Mouse (Mus musculus) hematopoietic stem cell, adult 5-6 weeks (primary cell): ENCODE results near the gene Tomm40l. TPM values are rescaled to one million over a fixed set of nuclear protein-coding genes. Genes with fewer than 3 reads are reported as not detected.

ENCODE experiments used
- ATAC-seq, 2 experiments: fragments of 125-278 bp in 1 of 2; replicated peaks in 1 of 2; 2 replicates each; pipeline ENCODE4 v1.8.0; 2016 to 2017; ENCODE audit warnings: inconsistent platforms in 2 of 2, mild to moderate bottlenecking in 2 of 2, moderate number of reproducible peaks in 2 of 2, low read depth in 1 of 2, moderate TSS enrichment in 1 of 2; ENCODE audit not compliant: low FRiP score in 2 of 2, poor library complexity in 2 of 2, severe bottlenecking in 2 of 2, insufficient read depth in 1 of 2, low TSS enrichment in 1 of 2
- total RNA-seq: library from RNA; stranded (forward); fragments of 172-1452, 232-1000 nt; gene quantifications from 2 replicates; pipeline ENCODE4 v1.2.3, GENCODE M21; 2017

Gene Tomm40l
- total RNA-seq, 1 experiment from 2014 or later: 25.0 TPM

DNA sequence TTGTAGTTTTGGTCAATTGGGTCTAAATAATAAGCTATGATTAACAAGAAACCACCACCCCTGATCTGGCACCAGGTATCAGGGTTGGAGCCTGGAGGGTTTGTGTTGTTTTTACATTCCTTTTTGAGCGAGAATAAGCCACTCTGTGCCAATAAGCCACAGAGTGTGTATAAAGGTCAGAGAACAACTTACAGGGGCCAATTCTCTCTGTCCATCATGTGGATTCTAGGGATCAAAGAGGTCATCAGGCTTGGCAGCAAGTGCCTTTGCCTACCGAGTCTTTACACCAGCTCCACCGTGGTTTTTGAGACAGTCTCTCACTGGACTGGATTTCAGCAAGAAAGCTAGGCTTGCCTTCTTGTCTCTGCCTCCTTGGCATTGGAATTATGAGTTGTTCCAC lies 9.5 kb downstream of the Tomm40l start:
- no peak for ATAC-seq

DNA sequence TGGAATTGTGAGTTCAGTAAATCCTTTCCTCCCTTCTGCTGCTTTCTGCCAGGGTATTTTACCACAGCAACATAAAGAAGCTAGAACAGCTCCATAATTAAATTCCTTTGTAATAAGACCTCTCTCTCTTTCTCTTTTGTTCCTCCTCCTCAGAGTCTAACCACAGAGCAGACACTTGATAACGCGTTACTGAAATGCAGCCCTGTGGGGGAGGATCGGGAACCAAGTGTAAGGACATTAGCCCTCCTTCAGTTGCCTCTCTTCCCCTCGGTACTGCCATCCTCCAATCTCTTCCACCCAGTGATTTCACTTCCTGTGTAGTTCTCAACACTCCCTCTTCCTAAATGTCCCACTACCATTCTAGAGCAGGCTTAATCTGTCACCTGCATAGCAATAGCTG lies 12.9 kb downstream of the Tomm40l start:
- ATAC-seq: no peak; a peak in 1 of 4 replicates

DNA sequence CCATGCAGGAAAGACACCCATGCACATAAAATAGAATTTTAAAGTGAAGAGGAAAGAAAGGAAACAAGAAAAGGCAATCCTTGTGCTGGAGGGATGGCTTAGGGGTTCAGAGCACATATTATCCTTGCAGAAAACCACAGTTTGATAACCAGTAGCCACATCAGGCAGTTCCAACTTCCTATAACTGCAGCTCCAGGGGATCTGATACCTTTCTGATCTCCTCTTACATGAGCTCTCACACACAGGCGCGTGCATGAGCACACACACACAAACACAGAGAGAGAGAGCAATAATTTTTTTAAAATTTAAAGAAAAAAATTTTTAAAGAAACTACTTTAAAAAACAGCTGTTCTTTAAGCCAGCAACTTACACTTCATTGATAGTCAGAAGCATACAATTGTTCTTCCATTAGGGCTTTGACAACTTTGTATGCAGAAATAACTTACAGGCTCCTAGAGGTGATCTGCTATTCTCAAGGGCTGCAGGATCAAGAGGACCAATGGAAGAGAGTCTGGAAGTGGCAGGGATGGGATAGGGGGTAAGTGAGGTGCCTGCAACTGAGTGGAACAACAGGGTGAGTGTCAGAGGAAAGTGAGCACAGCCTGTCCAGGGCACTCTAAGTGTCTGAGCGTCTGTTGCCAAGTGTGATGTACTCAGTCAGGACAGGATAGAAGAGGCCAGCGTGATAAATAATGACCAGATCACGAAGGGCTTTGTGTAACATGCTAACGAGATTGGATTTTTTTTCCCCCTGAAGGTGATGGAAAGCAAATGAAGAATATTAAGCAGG lies 16.4 kb downstream of the Tomm40l start:
- ATAC-seq: no peak

DNA sequence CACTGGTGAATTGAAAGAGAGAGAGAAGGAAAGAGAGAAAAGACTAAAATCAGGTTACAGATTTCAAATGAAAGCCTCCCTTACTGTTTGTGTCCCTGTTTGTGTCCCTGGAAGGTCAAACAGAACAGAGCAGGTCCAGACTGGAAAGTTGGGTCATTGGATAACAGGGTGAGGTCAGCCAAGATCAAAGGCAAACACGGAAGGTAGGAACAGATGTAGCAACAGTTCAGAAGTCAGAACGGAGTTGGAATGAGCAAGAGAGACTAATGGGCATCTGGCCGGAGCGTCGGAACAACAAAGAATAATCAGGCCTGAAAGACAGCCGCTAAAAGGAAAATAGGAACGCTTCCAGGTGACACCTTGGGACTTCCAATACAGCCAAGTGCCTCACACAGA lies 18.1 kb downstream of the Tomm40l start:
- no peak for ATAC-seq

DNA sequence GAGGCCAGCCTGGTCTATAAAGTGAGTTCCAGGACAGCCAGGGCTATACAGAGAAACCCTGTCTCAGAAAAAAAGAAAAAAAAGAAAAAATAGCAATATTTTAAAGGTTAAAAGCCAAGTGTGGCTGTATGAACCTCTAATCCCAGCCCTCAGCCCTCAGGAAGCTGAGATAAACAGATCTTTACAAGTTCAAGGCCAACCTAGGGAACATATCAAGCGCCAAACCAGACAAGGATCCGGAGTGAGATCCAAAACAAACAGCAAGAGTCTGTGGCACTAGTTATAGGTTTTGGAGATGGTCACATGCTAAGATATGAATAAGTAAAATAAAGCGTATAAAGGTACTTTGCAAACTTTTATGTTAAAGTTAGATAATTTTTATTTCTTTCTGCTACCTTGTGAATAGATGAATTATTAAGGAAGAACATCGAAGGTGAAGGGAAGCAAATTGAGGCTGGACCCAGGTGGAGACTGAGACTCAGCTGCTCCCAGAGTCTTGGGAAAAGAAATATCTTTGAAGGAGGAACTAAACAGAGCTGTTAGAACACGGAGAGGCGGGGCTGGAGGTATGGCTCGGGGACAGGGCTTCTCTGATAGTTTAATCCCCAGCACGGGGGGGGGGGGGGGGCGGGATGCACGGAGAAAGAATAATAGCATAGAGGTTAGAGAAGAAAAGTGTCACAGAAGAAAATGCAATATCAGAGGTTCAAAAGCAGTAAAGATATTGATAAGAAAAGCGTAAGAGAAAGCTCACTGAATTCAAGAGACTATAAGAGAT lies 18.7 kb downstream of the Tomm40l start:
- no peak for ATAC-seq

DNA sequence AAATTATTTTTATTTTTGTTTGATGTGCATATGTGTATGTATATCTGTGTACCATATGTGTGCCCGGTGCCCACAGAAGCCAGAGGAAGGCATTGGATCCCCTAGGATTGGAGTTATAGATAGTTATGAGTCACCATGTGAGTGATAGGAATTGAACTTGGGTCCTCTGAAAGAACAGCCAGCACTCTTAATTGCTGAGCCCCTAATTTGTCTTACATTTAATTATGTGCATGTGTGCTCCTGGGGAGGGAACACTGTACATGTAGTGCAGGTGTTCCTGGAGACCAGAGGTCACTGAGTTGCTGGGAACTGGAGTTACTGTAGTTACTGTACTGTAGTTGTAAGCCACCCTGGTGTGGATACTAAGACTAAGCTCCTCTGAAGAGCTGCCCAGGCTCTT lies 21.5 kb downstream of the Tomm40l start:
- ATAC-seq: no peak

DNA sequence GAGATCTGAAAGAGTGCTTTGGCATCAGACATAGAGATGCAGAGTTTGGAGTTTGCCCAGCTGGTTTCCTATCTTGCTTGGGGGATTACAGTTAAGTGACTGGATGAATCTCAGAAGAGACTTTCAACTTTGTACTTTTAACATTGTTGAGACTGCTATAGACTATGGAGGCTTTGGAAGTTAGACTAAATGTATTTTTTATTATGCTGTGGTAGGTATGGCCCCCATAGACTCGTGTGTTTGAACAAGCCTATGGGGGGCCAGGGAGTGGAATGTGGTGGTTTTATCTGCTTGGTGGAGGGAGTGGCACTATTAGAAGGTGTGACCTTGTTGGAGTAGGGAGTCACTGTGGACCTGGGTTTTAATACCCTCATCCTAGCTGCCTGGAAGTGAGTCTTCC lies 22.8 kb downstream of the Tomm40l start:
- ATAC-seq: no peak

DNA sequence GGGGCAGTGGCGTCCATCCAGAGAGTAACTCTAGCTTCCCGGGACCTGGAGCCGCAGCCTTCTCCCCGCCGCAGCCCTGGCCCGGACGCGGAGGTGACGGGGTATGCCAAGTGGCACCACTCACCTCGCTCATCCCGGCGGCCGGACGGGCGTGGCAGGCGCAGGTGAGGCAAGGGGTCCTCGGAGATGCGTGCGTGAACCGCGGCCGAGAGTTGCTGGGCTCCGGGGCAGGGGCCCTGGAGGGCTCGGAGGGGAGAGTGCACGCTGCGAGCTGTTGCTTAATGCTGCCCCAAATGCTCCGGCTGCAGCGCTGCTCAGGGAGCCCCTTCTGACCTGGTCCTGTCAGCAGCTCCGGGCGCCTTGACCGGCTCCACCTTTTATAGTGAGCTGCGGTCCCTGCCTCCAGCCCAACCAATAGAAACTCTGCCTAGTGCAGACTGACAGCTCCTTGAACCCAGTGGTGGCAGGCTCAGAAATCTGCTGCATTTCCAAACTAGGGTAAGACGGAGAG lies 26.4 kb downstream of the Tomm40l start, which contains the start of gene Pcp4l1:
Gene Pcp4l1 (minus strand): TSS at position 382 of the 511 bp plus-strand sequence.
- peak; percentile 97 to 99 for ATAC-seq

DNA sequence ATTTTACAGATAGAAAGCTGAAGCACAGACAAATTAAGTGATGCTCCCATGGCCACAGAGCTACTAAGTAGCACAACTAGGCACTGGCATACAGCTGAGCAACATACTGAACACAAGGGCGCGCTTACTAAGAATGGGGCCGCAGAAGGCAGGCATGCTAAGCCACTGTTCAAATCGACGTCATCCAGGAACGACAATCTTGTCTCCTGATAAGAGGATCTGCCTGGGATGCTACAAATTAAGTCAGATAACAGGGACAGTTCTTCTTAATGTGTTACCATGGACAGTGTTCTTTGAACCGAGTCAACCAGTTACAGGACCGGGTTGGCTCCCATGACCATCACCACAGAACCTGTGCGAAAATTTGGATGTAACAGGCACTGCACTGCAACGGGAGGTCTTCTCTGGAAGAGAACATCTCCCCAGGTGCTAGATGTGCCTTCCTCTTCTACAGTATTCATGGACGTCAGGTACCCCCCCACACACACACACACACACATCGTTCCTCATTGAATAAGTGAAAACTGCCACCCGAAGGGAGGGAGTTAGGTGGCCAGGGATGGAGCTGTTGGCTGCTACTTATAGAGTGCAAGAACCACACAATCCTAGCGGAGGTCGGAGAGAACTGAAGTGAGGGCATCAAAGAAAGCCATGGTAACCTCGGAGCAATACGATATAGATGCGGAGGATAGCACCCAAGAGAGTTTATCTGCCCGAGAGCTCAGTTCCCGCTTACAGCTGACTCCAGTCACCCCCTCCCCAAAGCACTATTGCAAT lies 27.1 kb downstream of the Tomm40l start:
- ATAC-seq: 0 out of 4 replicates have a peak, but pooled peaks of 1 of the 2 experiments have one; percentile 33

DNA sequence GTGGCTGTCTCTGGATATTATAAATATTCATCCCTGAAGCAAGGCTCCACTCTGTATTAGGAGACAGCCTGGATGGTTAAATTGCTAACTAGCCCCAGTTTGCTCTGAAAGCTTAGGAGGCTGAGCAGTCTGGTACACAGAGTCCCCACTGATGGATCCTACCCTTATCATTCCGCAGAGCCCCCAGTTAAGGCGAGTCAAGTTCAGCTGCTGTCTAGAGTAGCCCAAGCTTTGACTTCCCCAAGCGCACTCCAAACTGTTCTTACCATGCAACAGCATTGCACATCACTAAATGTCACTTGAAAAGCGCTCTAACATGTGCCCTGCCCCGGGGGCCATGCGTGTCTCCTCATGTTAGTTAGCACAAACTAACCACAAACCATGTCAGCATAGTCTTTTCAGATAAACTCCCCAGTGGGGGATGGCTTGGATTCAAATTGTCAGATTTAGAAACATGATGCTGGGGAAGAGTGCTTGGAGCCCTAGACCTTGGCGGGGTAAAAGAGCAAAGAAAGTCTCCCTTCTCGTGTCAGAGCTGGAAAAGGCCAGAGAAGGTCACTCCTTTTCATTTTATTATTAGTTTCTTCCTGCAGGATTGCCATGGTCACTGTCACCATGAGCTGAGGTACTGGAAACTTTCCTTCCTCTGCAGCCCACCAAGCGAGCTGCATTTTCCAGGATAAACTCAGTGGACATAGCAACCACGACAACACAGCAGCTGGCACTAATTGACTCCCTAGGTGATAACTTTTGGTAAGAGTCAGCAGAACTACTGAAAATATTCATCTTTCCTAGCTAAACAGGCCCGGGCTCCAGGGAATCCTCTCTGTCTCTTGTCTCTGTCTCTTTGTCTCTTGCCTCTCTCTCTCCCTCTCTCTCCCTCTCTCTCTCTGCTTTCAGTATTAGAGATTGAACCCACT lies 28.1 kb downstream of the Tomm40l start:
- ATAC-seq: no peak

DNA sequence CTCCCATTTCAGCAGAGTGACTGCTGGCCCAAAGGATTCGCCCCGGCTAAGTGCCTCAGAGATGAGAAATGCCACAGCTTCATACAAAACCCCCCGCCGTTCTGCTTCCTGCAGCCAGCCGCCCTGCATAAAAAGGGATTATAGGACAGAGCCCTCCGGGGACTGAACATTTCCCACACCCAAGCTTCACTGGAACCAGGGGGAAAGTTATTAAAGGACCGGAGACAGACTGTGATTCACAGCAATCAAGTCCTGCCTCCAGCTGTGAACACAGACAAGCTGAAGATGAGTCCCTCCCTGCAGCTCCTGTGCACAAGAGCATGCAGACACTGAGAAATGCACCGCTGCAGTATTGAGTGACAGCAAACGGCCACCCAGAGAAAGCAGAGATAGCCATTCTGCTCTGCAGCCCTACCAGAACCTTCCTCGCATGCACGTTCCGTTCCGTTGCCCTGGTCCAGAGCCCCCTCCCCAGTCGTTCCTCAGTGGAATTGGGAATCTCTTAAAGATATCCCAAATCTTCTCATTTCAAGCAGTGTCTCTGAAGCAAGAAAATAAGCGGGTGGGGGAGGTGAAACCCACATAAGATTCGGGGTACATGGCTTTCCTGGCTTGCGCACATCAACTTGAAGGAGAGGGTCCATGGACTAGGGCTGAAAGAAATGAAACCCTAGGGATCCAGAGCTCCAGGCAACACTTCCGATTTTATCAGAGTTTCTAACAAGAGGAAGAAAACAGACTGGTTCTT lies 29.0 kb downstream of the Tomm40l start:
- no peak for ATAC-seq

DNA sequence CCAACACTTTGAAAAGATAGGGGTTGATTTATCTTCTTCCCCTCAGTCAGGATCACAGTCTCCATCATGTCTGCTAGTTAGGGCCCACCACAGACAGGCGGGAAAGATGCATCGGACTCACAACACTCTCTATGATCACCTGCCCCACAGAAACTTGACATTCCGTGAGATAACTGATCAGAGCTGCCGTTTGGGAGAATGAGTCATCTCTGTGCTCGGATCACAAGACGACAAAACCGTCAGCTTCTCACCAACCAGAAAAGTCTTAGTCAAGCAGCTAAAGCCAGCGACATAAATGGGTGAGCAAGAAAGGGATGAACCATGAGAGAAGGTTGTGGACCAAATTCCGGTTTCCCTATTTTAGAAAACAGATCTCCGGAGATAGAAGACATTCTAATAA lies 30.0 kb downstream of the Tomm40l start:
- ATAC-seq: no peak

DNA sequence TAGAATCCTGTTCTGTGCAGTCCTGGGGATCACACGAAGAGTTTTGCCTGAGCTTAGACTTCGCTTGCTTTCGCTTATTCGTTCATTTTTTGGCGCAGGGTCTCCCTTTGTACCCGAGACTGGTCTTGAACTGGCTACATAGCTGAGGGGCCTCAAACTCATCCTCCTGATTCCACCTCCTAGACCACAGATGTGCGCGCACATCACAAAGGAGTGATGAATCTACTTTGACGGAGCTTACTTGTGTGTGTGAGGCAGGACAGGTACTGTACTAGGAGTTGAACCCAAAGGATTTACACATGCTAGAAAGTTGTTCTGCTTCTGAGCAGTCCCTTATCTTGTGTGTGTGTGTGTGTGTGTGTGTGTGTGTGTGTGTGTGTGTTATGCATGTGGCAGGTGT lies 31.5 kb downstream of the Tomm40l start:
- no peak for ATAC-seq

DNA sequence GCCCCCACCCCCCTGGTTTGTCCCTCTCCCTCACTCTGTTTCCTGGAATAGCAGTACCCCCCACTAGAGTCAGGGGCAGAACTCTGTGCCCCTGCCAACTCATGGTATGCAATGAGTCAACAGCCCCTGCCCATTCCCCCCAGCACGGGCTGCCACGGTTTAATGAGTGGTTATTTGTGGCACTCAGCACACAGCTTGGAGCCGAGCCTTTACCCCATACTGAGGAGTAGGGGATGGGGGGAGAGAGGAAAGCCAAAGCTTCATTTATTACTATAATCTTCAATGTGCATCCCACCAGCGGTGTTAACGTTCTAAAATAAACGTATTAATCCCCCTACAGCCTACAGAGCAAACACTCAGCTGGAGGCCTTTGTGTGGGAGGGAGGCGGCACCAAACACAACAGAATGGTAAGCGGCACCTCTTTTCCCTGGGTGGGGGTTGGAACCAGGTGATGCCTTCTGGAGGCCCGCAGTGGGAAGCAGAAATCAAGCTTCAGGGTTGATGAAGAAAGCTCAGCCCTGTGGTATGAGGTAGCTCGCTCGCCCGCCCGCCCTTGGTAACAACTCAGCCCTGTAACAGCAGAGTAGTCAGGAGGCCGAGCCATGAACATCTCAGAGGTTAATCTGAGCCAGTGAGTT lies 32.7 kb downstream of the Tomm40l start:
- ATAC-seq: no peak

DNA sequence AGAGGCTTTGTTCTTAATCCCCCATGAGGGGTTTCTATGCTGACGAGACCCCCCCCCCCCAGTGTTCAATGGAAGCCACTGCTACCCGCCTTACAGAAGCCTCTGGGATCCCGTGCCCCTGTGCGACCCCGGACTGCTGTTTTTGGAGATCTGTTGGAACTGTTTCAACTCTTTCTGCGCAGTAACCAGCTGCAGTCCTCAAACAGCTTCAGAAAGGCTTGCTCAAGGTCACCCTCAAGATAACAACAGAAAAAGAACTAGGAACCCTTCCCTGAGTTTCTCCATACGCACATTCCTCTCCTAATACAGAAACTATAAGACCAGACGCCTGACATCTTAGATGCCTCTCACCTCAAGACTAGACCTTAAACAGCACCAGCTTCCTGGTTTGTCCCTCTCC lies 33.3 kb downstream of the Tomm40l start:
- no peak for ATAC-seq
